Mouse (Mus musculus) stomach, postnatal 0 days (tissue): ENCODE data around the gene Gtf2f2. TPM values are rescaled to one million over a fixed set of nuclear protein-coding genes. Genes with fewer than 3 reads are reported as not detected.

Experiments used
- ATAC-seq: fragments of 200-750 bp; cut with Nextera tagmentation; 2 replicates; pipeline ENCODE4 v1.8.0; 2017; ENCODE audit not compliant: low FRiP score, low TSS enrichment
- DNase-seq: peaks from one replicate; pipeline ENCODE4 v3.0.0-alpha.2; 2016; ENCODE audit warnings: low spot score
- H3K27ac ChIP-seq: fragments of 300-500 bp; sonication (generic); replicated peaks from 2 replicates; pipeline ENCODE4 v1.5.1; 2014; ENCODE audit warnings: mild to moderate bottlenecking, control low read depth
- H3K27me3 ChIP-seq: fragments of 300-500 bp; sonication (generic); 2 replicates; pipeline ENCODE4 v1.6.1; 2014; ENCODE audit warnings: low read length; ENCODE audit not compliant: control insufficient read depth, insufficient read depth
- H3K36me3 ChIP-seq: fragments of 300-500 bp; sonication (generic); 2 replicates; pipeline ENCODE4 v1.6.1; 2014; ENCODE audit warnings: low read length, mixed read lengths; ENCODE audit not compliant: control insufficient read depth, insufficient read depth
- H3K4me1 ChIP-seq: fragments of 300-500 bp; sonication (generic); replicated peaks from 2 replicates; pipeline ENCODE4 v1.6.1; 2014; ENCODE audit warnings: antibody characterized with exemption; ENCODE audit not compliant: control insufficient read depth, insufficient read depth
- H3K4me2 ChIP-seq: fragments of 300-500 bp; sonication (generic); replicated peaks from 2 replicates; pipeline ENCODE4 v1.6.1; 2014; ENCODE audit warnings: low read depth, mild to moderate bottlenecking, control low read depth, moderate library complexity
- H3K4me3 ChIP-seq: fragments of 300-500 bp; sonication (generic); 2 replicates; pipeline ENCODE4 v1.5.1; 2014; ENCODE audit warnings: low read depth, low read length, control low read depth
- H3K9ac ChIP-seq: fragments of 300-500 bp; sonication (generic); 2 replicates; pipeline ENCODE4 v1.6.1; 2014; ENCODE audit warnings: mild to moderate bottlenecking, low read length, control low read depth, mixed read lengths
- H3K9me3 ChIP-seq: fragments of 300-500 bp; sonication (generic); 2 replicates; pipeline ENCODE4 v1.6.1; 2016; ENCODE audit warnings: low read length; ENCODE audit not compliant: control insufficient read depth
- CTCF ChIP-seq: IDR thresholded peaks from 2 replicates; pipeline ENCODE4 v1.5.1; 2016; ENCODE audit warnings: antibody characterized with exemption, low read depth, mild to moderate bottlenecking, moderate library complexity
- EP300 ChIP-seq: optimal IDR thresholded peaks from 2 replicates; pipeline ENCODE3; 2016; ENCODE audit warnings: antibody characterized with exemption
- WGBS: fragments of 180-500 bp; shearing (Covaris S2); extraction: QIAGEN DNeasy Blood & Tissue Kit; methylation state at CpG from one replicate; pipeline ENCODE4 v1.1.7; 2014; 5-methylcytosine and 5-hydroxymethylcytosine counted together
- polyA plus RNA-seq: library from polyadenylated mRNA; unstranded; fragments of >200 nt; fragmentation: Nextera tagmentation; extraction: Ambion mirVana; gene quantifications from 2 replicates; pipeline ENCODE4 v1.2.1, GENCODE M21; 2015

Gene Gtf2f2
- polyA plus RNA-seq, 1 experiment from 2014 or later: 36.8 TPM

- Histone ChIP-seq H3K27ac (no peak overlapping the region), H3K4me1 (no peaks in the 10 kb centered on the region), H3K36me3 (peaks cover 23% of the 10 kb centered on the region), H3K4me2 (no peak overlapping the region), H3K9ac (no peak overlapping the region), H3K9me3 (no peaks in the 10 kb centered on the region), H3K4me3 (no peak overlapping the region), H3K27me3 (no peaks in the 10 kb centered on the region)
- ATAC-seq (no peak), DNase-seq (no peak)
- TF ChIP-seq EP300 (no peak), CTCF (no peak)
- WGBS: 68% methylated on average over 4 of the region's 4 CpGs
These were observed 163.0 kb downstream of the Gtf2f2 start for GRCm38 (mm10) chr14:75847669-75848068.

Other genes with a start within 250 kb of the Gtf2f2 start
- gene Slc25a30, start 223.8 kb downstream of the Gtf2f2 start, polyA plus RNA-seq: 1.3 and 1.5 TPM in 2 replicates
- gene Tpt1, start 165.8 kb downstream of the Gtf2f2 start, polyA plus RNA-seq: 1,101 and 1,127 TPM in 2 replicates
- 9.8 and 10.4 TPM in 2 replicates for gene Kctd4, start 55.9 kb downstream of the Gtf2f2 start, polyA plus RNA-seq
- 6.3 and 6.4 TPM in 2 replicates for gene Gpalpp1, start 99.9 kb upstream of the Gtf2f2 start, polyA plus RNA-seq
- 7.2 and 7.3 TPM in 2 replicates for gene Nufip1, start 100.0 kb upstream of the Gtf2f2 start, polyA plus RNA-seq